Mouse (Mus musculus): ENCODE results near the gene Casp8. TPM values are rescaled to one million over a fixed set of nuclear protein-coding genes. Genes with fewer than 3 reads are reported as not detected.

The Casp8 gene
- polyA plus RNA-seq, 1 experiment from 2014 or later, result 54.7 TPM

Other genes with a start within 250 kb of the Casp8 start
- gene Fam126b, start 209.1 kb upstream of the Casp8 start, polyA plus RNA-seq (2015; fragmentation: Nextera tagmentation; extraction: Ambion mirVana), result 7.2 and 8.7 TPM in 2 replicates
- gene Ndufb3, start 209.0 kb upstream of the Casp8 start, polyA plus RNA-seq (2015; fragmentation: Nextera tagmentation; extraction: Ambion mirVana), result 176 and 178 TPM in 2 replicates
- 0.23 TPM in 1 of 2 replicates, not detected in the other for gene Als2cr12, start 99.4 kb upstream of the Casp8 start, polyA plus RNA-seq (2015; fragmentation: Nextera tagmentation; extraction: Ambion mirVana)
- 42.5 and 47.0 TPM in 2 replicates for gene Cflar, start 83.9 kb upstream of the Casp8 start, polyA plus RNA-seq (2015; fragmentation: Nextera tagmentation; extraction: Ambion mirVana)
- 13.6 and 14.0 TPM in 2 replicates for gene Trak2, start 178.1 kb downstream of the Casp8 start, polyA plus RNA-seq (2015; fragmentation: Nextera tagmentation; extraction: Ambion mirVana)
- 21.9 and 23.7 TPM in 2 replicates for gene Stradb, start 178.1 kb downstream of the Casp8 start, polyA plus RNA-seq (2015; fragmentation: Nextera tagmentation; extraction: Ambion mirVana)

Measured in lung, embryonic 16.5 days (tissue).